Mouse (Mus musculus) lung, adult 18-20 months (tissue): Measurements from ENCODE around the gene Anks1.

Experiments
- DNase-seq, 2 experiments: peaks; one replicate each; pipeline ENCODE4 v3.0.0; 2022; ENCODE audit warnings: mixed read lengths in 2 of 2

Gene Anks1

DNA sequence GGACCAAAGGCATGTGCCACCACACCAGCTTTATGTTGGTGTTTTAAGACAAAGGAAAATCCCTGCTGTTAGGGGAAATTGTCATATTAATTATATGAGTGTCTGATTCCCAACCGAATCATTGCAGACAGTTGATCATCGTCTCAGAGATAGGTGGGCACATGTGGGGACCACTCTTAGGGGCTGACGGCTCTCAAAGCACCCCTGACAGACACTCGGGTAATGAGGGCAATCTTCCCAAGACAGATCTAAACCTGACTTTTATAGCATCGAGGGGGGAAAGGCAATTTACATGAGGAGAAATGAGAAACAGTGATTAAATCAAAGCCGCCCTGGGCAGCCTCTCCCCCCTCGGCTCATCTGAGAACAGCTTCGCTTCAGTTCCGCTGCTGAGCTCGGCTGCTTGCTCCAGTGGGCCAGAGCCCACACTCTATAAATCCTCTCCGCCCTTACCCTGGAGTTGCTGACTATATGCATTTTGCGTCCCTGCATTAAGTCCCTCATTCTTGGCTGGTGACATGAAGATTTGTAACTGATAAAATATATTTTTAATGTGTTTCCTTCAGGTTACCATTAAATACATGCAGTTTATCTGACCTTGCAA lies 192.3 kb downstream of the Anks1 start:
- DNase-seq, result no peak

- no peak for DNase-seq
Measured at GRCm38 (mm10) chr17:28101902-28102319, 192.8 kb downstream of the Anks1 start.

- DNase-seq, result no peak
Measured at GRCm38 (mm10) chr17:28104416-28104815, 195.3 kb downstream of the Anks1 start.

GRCm38 (mm10) chr17:28106352-28106751 lies 197.2 kb downstream of the Anks1 start:
- no peak for DNase-seq

DNA sequence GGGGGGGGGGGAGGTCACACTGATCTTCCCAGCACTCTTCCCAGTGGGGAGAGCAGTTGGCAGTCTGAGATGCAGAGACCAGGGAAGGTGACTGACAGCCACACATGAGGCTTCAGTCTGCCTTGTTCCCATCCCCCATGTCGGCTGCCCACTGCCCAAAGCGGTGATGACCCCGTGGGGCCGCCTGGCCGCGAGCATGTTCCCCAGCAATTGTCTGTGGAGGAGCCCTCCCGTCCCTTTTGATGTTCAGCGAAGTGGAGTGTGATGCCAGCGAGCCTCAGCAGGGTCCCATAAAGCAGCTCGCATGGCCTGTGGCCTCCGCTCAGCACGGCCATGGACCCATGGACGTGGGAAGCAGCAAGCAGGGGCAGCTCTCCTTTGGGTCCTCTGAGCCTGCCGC lies 198.2 kb downstream of the Anks1 start:
- DNase-seq, result no peak

- DNase-seq, result no peak
Measured at GRCm38 (mm10) chr17:28112266-28112665, 203.2 kb downstream of the Anks1 start.
